Mouse (Mus musculus) G1E (cell line): ENCODE measurements around the gene Rgs3. TPM values are rescaled to one million over a fixed set of nuclear protein-coding genes. Genes with fewer than 3 reads are reported as not detected.

Source experiments
- ATAC-seq: 2 replicates; pipeline ENCODE4 v1.8.0; 2016; ENCODE audit warnings: mild to moderate bottlenecking; ENCODE audit not compliant: insufficient number of reproducible peaks, poor library complexity, low FRiP score, severe bottlenecking; ENCODE audit errors: extremely low read depth
- DNase-seq: peaks from one replicate; pipeline ENCODE4 v3.0.0; 2012; ENCODE audit warnings: low spot score
- H3K27me3 ChIP-seq: 2 replicates; pipeline ENCODE4 v1.6.1; 2012; ENCODE audit warnings: mild to moderate bottlenecking, low read length, inconsistent platforms; ENCODE audit not compliant: insufficient read depth
- H3K36me3 ChIP-seq: replicated peaks from 2 replicates; pipeline ENCODE3; 2012; ENCODE audit warnings: mild to moderate bottlenecking, inconsistent platforms
- H3K4me1 ChIP-seq: 2 replicates; pipeline ENCODE4 v1.6.1; 2012; ENCODE audit warnings: low read depth, low read length, inconsistent platforms, mixed read lengths; ENCODE audit not compliant: insufficient read depth
- H3K4me3 ChIP-seq: 2 replicates; pipeline ENCODE4 v1.5.1; 2012; ENCODE audit warnings: low read depth, mild to moderate bottlenecking, inconsistent platforms, low read length, moderate library complexity, mixed read lengths
- H3K9me3 ChIP-seq: replicated peaks from 2 replicates; pipeline ENCODE4 v1.6.1; 2012; ENCODE audit warnings: inconsistent platforms
- CTCF ChIP-seq: IDR thresholded peaks from 2 replicates; pipeline ENCODE4 v1.5.1; 2012; ENCODE audit warnings: low read depth, low read length, inconsistent platforms, mixed read lengths
- GATA1 ChIP-seq: IDR thresholded peaks from 2 replicates; pipeline ENCODE4 v1.6.1; 2012; ENCODE audit warnings: borderline replicate concordance, low read length, inconsistent platforms, mixed read lengths
- GATA2 ChIP-seq: IDR thresholded peaks from 2 replicates; pipeline ENCODE4 v1.6.1; 2012; ENCODE audit warnings: low read depth, low read length, inconsistent platforms, borderline replicate concordance
- POLR2AphosphoS5 ChIP-seq: IDR thresholded peaks from 2 replicates; pipeline ENCODE4 v1.6.1; 2012; ENCODE audit warnings: low read depth, low read length, inconsistent platforms; ENCODE audit not compliant: insufficient replicate concordance
- TAL1 ChIP-seq: conservative IDR thresholded peaks from 2 replicates; pipeline ENCODE4 v1.6.1; 2012; ENCODE audit warnings: low read depth, low read length, inconsistent platforms, mixed read lengths
- polyA plus RNA-seq: library from polyadenylated mRNA; stranded (reverse); fragments of >175 nt; gene quantifications from 2 replicates; pipeline ENCODE4 v1.2.3, GENCODE M21; 2012
- total RNA-seq, 2 experiments: library from RNA; stranded (forward) in 1 of 2; stranded (reverse) in 1 of 2; fragments of 200-1000 nt in 1 of 2; fragments of >200 nt in 1 of 2; fragmentation: Nextera tagmentation in 1 of 2; gene quantifications; 2 replicates each; pipeline ENCODE4 v1.2.3; 2014 to 2017

Rgs3 gene
- total and polyA plus RNA-seq, 3 experiments: 0.16 TPM; not detected in 2

GRCm38 (mm10) chr4:62726282-62726937, 166.8 kb downstream of the Rgs3 start:
- ATAC-seq: no peak

DNA sequence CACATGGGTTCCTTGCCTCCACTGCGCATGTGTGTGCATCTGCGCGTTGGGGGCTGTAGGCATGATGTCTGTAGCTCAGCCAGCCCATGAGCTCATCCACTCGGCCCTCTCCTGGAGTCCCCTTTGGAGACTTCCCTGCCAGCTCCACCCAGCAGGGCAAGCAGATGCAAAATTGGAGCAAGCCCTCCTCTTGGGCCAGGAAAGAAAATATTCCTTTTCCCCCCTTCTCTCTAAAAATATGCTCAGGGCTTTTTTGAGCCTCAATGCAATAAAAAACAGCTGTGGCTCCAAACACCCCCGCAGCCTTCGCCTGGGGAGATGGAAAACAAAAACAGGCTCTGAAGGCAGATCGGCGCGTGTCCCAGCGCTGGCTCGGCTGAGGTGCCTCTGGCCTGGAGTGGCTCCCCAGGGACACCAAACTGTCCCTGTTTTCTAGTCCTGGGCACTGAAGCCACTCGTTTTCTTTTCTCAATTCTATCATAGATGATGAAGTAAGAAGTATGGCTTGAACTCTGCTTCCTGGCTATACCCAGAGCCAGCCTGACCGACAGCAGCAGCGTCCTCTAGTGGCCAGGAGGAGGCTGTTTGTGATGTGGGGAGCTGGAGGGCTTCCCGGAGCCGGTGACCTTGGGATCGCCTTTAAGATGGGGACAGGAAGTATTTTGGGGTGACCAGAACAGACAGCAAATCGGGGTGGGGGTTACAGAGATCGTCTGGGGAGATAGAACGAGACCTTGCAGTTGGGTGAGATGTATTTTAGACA, 168.1 kb downstream of the Rgs3 start:
- Histone ChIP-seq H3K4me3 (no peak overlapping the region), H3K36me3 (no peaks in the 10 kb centered on the region), H3K9me3 (peaks cover 76% of the 10 kb centered on the region), H3K27me3 (no peaks in the 10 kb centered on the region), H3K4me1 (no peaks in the 10 kb centered on the region)
- no peak for TF ChIP-seq TAL1
- no peak for TF ChIP-seq CTCF
- TF ChIP-seq POLR2AphosphoS5: no peak
- TF ChIP-seq GATA2: no peak
- no peak for TF ChIP-seq GATA1
- ATAC-seq (no peak), DNase-seq (no peak)

More at GRCm38 (mm10) chr4:62726282-62726937, 166.8 kb downstream of the Rgs3 start:
- H3K36me3 ChIP-seq: no peaks in the 10 kb centered on the region
- no peak for DNase-seq
- no peak overlapping the region for H3K4me3 ChIP-seq
- H3K9me3 ChIP-seq: peaks cover 76% of the 10 kb centered on the region
- H3K4me1 ChIP-seq: no peaks in the 10 kb centered on the region
- no peaks in the 10 kb centered on the region for H3K27me3 ChIP-seq
- no peak for TF ChIP-seq POLR2AphosphoS5
- no peak for TF ChIP-seq TAL1

DNA sequence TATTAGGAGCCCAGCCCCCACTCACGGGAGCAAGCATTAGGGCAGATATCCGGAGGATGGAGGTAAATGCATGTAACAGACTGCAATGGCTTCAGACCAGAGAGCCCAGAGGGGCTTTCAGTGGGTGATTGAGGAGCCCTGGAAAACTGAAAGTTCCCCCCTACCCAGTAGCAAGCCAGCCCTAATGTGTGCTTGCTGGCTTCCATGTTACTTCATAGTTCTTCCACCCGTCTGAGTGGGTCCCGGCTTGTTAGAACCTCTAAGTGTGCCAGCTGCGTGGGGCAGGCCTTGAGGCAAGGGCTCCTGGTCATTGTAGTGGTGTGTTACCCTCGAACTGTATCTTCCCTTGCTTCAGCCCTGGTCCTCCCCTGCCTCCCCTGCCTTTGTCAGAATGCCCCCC, 168.8 kb downstream of the Rgs3 start:
- H3K27me3 ChIP-seq: no peaks in the 10 kb centered on the region
- no peaks in the 10 kb centered on the region for H3K4me1 ChIP-seq
- H3K36me3 ChIP-seq: no peaks in the 10 kb centered on the region
- DNase-seq (no peak), ATAC-seq (no peak)
- TF ChIP-seq CTCF (no peak), TAL1 (no peak), GATA2 (no peak), GATA1 (no peak), POLR2AphosphoS5 (no peak)
- peaks cover 75% of the 10 kb centered on the region for H3K9me3 ChIP-seq
- H3K4me3 ChIP-seq: no peak overlapping the region

DNA sequence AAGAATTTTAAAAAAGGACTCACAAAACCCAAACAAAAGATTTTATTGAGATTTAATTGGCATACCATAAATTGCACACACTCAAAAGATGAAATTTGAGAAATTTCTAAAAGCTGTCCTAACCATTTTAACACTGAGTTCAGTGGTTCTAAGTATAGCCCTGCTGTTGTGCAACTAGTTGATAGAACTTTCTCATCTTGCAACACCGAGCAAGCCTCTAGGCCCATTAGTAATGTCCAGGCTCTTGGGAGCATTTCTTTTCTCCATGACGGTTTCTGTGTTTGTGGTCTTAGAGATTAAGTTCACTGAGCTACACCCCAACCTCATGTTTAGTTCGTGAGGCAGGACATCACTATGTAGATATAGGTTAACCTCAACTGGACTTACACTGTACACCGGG, 169.5 kb downstream of the Rgs3 start:
- H3K4me1 ChIP-seq: no peaks in the 10 kb centered on the region
- no peaks in the 10 kb centered on the region for H3K36me3 ChIP-seq
- DNase-seq: no peak
- ATAC-seq: no peak
- H3K4me3 ChIP-seq: no peak overlapping the region
- H3K27me3 ChIP-seq: no peaks in the 10 kb centered on the region
- peaks cover 73% of the 10 kb centered on the region for H3K9me3 ChIP-seq
- TF ChIP-seq GATA1 (no peak), CTCF (no peak), POLR2AphosphoS5 (no peak), GATA2 (no peak), TAL1 (no peak)

GRCm38 (mm10) chr4:62729941-62730340, 170.3 kb downstream of the Rgs3 start:
- H3K4me3 ChIP-seq: no peak overlapping the region
- DNase-seq: no peak
- TF ChIP-seq CTCF (no peak), GATA2 (no peak), POLR2AphosphoS5 (no peak), GATA1 (no peak), TAL1 (no peak)
- H3K27me3 ChIP-seq: no peaks in the 10 kb centered on the region
- no peak for ATAC-seq
- H3K36me3 ChIP-seq: no peaks in the 10 kb centered on the region
- no peaks in the 10 kb centered on the region for H3K4me1 ChIP-seq
- H3K9me3 ChIP-seq: peaks cover 69% of the 10 kb centered on the region

DNA sequence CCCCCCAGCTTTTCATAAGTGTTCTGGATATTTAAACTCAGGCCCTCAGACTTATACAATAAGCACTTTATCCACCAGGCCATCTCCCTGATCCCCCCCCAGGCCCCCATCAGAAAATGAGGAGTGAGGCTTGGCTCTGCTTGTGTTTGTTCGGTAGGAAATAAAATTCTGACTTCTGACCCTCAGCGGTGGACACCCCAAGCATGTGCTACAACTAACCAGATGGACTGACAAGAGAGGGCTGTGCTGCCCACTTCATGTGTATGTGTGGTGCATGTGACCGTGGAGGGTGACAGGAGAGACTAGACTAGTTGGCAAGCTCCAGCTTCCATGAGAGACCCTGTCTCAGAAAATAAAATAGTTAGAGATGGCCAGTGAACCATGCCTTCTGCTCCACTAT, 171.2 kb downstream of the Rgs3 start:
- DNase-seq (no peak), ATAC-seq (no peak)
- H3K4me1 ChIP-seq: no peaks in the 10 kb centered on the region
- peaks cover 77% of the 10 kb centered on the region for H3K9me3 ChIP-seq
- H3K4me3 ChIP-seq: no peak overlapping the region
- H3K36me3 ChIP-seq: no peaks in the 10 kb centered on the region
- TF ChIP-seq POLR2AphosphoS5 (no peak), GATA2 (no peak), GATA1 (no peak), TAL1 (no peak), CTCF (no peak)
- H3K27me3 ChIP-seq: no peaks in the 10 kb centered on the region
